Mouse (Mus musculus) lung, embryonic 16.5 days (tissue): ENCODE results near the gene 2310033P09Rik. TPM values are rescaled to one million over a fixed set of nuclear protein-coding genes. Genes with fewer than 3 reads are reported as not detected.

Experiments used
- ATAC-seq: fragments of 200-750 bp; cut with Nextera tagmentation; 2 replicates; pipeline ENCODE4 v1.8.0; 2017; ENCODE audit warnings: low read depth, mild to moderate bottlenecking, moderate library complexity
- H3K27ac ChIP-seq: fragments of 300-500 bp; sonication (generic); 2 replicates; pipeline ENCODE4 v1.5.1; 2014; ENCODE audit warnings: mild to moderate bottlenecking, control low read depth, low read length
- H3K27me3 ChIP-seq: fragments of 300-500 bp; sonication (generic); 2 replicates; pipeline ENCODE4 v1.6.1; 2014; ENCODE audit warnings: low read depth, low read length, mixed read lengths; ENCODE audit not compliant: control insufficient read depth, insufficient read depth
- H3K36me3 ChIP-seq: fragments of 300-500 bp; sonication (generic); 2 replicates; pipeline ENCODE4 v1.6.1; 2014; ENCODE audit warnings: low read length; ENCODE audit not compliant: control insufficient read depth, insufficient read depth
- H3K4me1 ChIP-seq: fragments of 300-500 bp; sonication (generic); replicated peaks from 2 replicates; pipeline ENCODE4 v1.6.1; 2014; ENCODE audit warnings: low read length, mixed read lengths; ENCODE audit not compliant: control insufficient read depth, insufficient read depth
- H3K4me2 ChIP-seq: fragments of 300-500 bp; sonication (generic); 2 replicates; pipeline ENCODE4 v1.6.1; 2014; ENCODE audit warnings: low read depth, low read length, control low read depth
- H3K4me3 ChIP-seq: fragments of 300-500 bp; sonication (generic); 2 replicates; pipeline ENCODE4 v1.5.1; 2014; ENCODE audit warnings: mild to moderate bottlenecking, low read length, control low read depth
- H3K9ac ChIP-seq: fragments of 300-500 bp; sonication (generic); 2 replicates; pipeline ENCODE4 v1.6.1; 2014; ENCODE audit warnings: low read length, control low read depth
- H3K9me3 ChIP-seq: fragments of 300-500 bp; sonication (generic); 2 replicates; pipeline ENCODE4 v1.6.1; 2016; ENCODE audit warnings: low read length; ENCODE audit not compliant: control insufficient read depth
- WGBS: fragments of 180-500 bp; shearing (Covaris S2); extraction: QIAGEN DNeasy Blood & Tissue Kit; methylation state at CpG from one replicate; pipeline ENCODE4 v1.1.7; 2014; 5-methylcytosine and 5-hydroxymethylcytosine counted together
- polyA plus RNA-seq: library from polyadenylated mRNA; unstranded; fragments of >200 nt; fragmentation: Nextera tagmentation; extraction: Ambion mirVana; gene quantifications from 2 replicates; pipeline ENCODE4 v1.2.1, GENCODE M21; 2015

The 2310033P09Rik gene
- polyA plus RNA-seq, 1 experiment from 2014 or later: 37.0 TPM

GRCm38 (mm10) chr11:59224470-59224869, 16.3 kb downstream of the 2310033P09Rik start:
- Histone ChIP-seq H3K9ac (no peak overlapping the region), H3K9me3 (no peaks in the 10 kb centered on the region), H3K4me1 (peaks cover 48% of the 10 kb centered on the region), H3K36me3 (no peaks in the 10 kb centered on the region), H3K27me3 (no peaks in the 10 kb centered on the region), H3K4me3 (no peak overlapping the region), H3K27ac (no peak overlapping the region), H3K4me2 (no peak overlapping the region)
- ATAC-seq: no peak
- 33% methylated on average over 2 of the region's 2 CpGs for WGBS

GRCm38 (mm10) chr11:59225167-59225566, 17.0 kb downstream of the 2310033P09Rik start:
- H3K4me2 ChIP-seq: peak overlapping the region; percentile 81
- H3K4me3 ChIP-seq: no peak overlapping the region
- no peak overlapping the region for H3K27ac ChIP-seq
- H3K27me3 ChIP-seq: no peaks in the 10 kb centered on the region
- H3K4me1 ChIP-seq: peaks cover 44% of the 10 kb centered on the region
- 43% methylated on average over 2 of the region's 2 CpGs for WGBS
- no peaks in the 10 kb centered on the region for H3K9me3 ChIP-seq
- no peak for ATAC-seq
- no peaks in the 10 kb centered on the region for H3K36me3 ChIP-seq
- peak overlapping the region; percentile 20; the same call in 1 of the 2 replicates for H3K9ac ChIP-seq

- Histone ChIP-seq H3K4me1 (peaks cover 42% of the 10 kb centered on the region), H3K36me3 (no peaks in the 10 kb centered on the region), H3K9me3 (no peaks in the 10 kb centered on the region), H3K4me3 (peak overlapping the region; percentile 96), H3K4me2 (peak overlapping the region; percentile 81), H3K27me3 (no peaks in the 10 kb centered on the region), H3K27ac (no peak overlapping the region), H3K9ac (peak overlapping the region; percentile 99)
- 24% methylated on average over 3 of the region's 3 CpGs for WGBS
- ATAC-seq: no peak
Measured at GRCm38 (mm10) chr11:59226251-59226650, 18.1 kb downstream of the 2310033P09Rik start.

GRCm38 (mm10) chr11:59226787-59227603, 18.9 kb downstream of the 2310033P09Rik start:
- no peaks in the 10 kb centered on the region for H3K27me3 ChIP-seq
- H3K4me3 ChIP-seq: peak overlapping the region; percentile 96
- no peaks in the 10 kb centered on the region for H3K36me3 ChIP-seq
- 2% methylated on average over 21 of the region's 21 CpGs for WGBS
- peaks cover 41% of the 10 kb centered on the region for H3K4me1 ChIP-seq
- no peak for ATAC-seq
- no peaks in the 10 kb centered on the region for H3K9me3 ChIP-seq
- peak overlapping the region; percentile 93 for H3K27ac ChIP-seq
- peak overlapping the region; percentile 81 for H3K4me2 ChIP-seq
- H3K9ac ChIP-seq: peak overlapping the region; percentile 99

- no peaks in the 10 kb centered on the region for H3K36me3 ChIP-seq
- peak overlapping the region; percentile 96 for H3K4me3 ChIP-seq
- H3K4me1 ChIP-seq: peaks cover 36% of the 10 kb centered on the region
- no peaks in the 10 kb centered on the region for H3K27me3 ChIP-seq
- ATAC-seq: peak; percentile 85
- WGBS: under 1% methylated on average over 35 of the region's 51 CpGs
- peak overlapping the region; percentile 99 for H3K9ac ChIP-seq
- H3K27ac ChIP-seq: peak overlapping the region; percentile 93
- H3K4me2 ChIP-seq: peak overlapping the region; percentile 81
- no peaks in the 10 kb centered on the region for H3K9me3 ChIP-seq
Measured at GRCm38 (mm10) chr11:59227604-59228121, 19.5 kb downstream of the 2310033P09Rik start.

GRCm38 (mm10) chr11:59228122-59228953, 20.2 kb downstream of the 2310033P09Rik start, which contains the start of gene Arf1:
Gene Arf1 (minus strand): TSS chr11:59228270.
- no peaks in the 10 kb centered on the region for H3K27me3 ChIP-seq
- H3K9ac ChIP-seq: peak within 1 kb of the TSS; percentile 99
- peak within 1 kb of the TSS; percentile 96 for H3K4me3 ChIP-seq
- 6% methylated on average over 49 of the region's 59 CpGs for WGBS
- H3K9me3 ChIP-seq: no peaks in the 10 kb centered on the region
- no peaks in the 10 kb centered on the region for H3K36me3 ChIP-seq
- H3K4me2 ChIP-seq: peak within 1 kb of the TSS; percentile 81
- H3K4me1 ChIP-seq: peaks cover 34% of the 10 kb centered on the region
- H3K27ac ChIP-seq: peak within 1 kb of the TSS; percentile 93
- peak; percentile 98 for ATAC-seq

GRCm38 (mm10) chr11:59230144-59230760, 22.1 kb downstream of the 2310033P09Rik start:
- peaks cover 21% of the 10 kb centered on the region for H3K4me1 ChIP-seq
- 9% methylated on average over 7 of the region's 7 CpGs for WGBS
- no peak overlapping the region for H3K4me2 ChIP-seq
- no peaks in the 10 kb centered on the region for H3K27me3 ChIP-seq
- H3K27ac ChIP-seq: no peak overlapping the region
- no peak for ATAC-seq
- no peak overlapping the region for H3K4me3 ChIP-seq
- H3K9me3 ChIP-seq: no peaks in the 10 kb centered on the region
- no peaks in the 10 kb centered on the region for H3K36me3 ChIP-seq
- no peak overlapping the region for H3K9ac ChIP-seq

- WGBS: 54% methylated on average over 2 of the region's 2 CpGs
- Histone ChIP-seq H3K27me3 (no peaks in the 10 kb centered on the region), H3K27ac (no peak overlapping the region), H3K9ac (no peak overlapping the region), H3K9me3 (no peaks in the 10 kb centered on the region), H3K4me2 (no peak overlapping the region), H3K4me3 (no peak overlapping the region), H3K4me1 (peaks cover 6% of the 10 kb centered on the region; the same call in 1 of the 2 replicates), H3K36me3 (no peaks in the 10 kb centered on the region)
- no peak for ATAC-seq
Measured at GRCm38 (mm10) chr11:59232797-59233196, 24.7 kb downstream of the 2310033P09Rik start.
